ENCODE assay signal across 26 mouse cellular contexts in the genomic region with DNA sequence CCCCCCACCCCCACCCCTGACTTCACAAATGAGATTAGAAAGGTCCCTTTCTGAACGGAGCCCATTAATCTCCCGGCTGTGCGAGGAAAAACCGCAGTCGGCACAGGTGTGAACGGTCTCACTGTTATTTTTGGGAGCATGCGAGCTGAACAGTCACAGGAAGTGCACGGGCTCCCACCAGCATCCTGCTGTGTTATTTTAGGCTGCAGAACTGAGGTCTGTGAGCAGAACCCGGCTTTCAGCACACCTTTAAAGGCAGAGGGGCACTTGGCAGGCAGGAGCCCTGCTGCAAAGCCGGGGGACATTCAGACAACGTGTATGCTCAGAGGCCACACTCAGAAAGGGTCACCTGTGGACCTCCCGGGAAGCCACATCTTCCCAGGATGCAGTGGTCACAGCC.
DNase-seq lines count a peak whose midpoint lies in the region; ATAC-seq lines count a peak whose summit lies in the region.
"Had no signal": no experiment of that assay in that cellular context is flagged by ENCODE, and none has a peak within 500 bp of the region (broad histone marks: within the 10 kb centered on the region; RNA-seq: fewer than 3 reads in every experiment).

No protein-coding gene starts in this region.

- H3K27me3 ChIP-seq in midbrain, embryonic 11.5 days (ENCODE audit: control insufficient read depth, insufficient read depth, low read length) = no peaks in the 10 kb centered on the region
- H3K27me3 ChIP-seq in midbrain, embryonic 15.5 days (replicated peaks) = no peaks in the 10 kb centered on the region
- no peaks in the 10 kb centered on the region for H3K27me3 ChIP-seq in stomach, embryonic 15.5 days (replicated peaks)
- H3K27me3 ChIP-seq: forebrain, embryonic 15.5 days had no signal

- DNase-seq in midbrain, embryonic 11.5 days (ENCODE audit: low spot score, missing footprints) = peak; percentile 60
- DNase-seq in thymus, postnatal 0 days (ENCODE audit: low spot score) = peak; percentile 78
- peak; percentile 69 for DNase-seq in thymus, postnatal 4 days
- no peak for DNase-seq in yolk sac, embryonic 10.5 days (ENCODE audit: low spot score)
- no peak for DNase-seq in kidney, adult 18-20 months
- DNase-seq: adrenal gland, postnatal 36 days; B cell, adult 2 months; cerebellum, adult 2 months; cerebellum, postnatal 14 days; gastrocnemius, postnatal 14 days; heart, postnatal 10 days; kidney, adult 9 months; kidney, postnatal 10 days; layer of hippocampus, postnatal 36 days; left cerebral cortex, postnatal 4 days; lung, embryonic 14.5 days; lung, postnatal 14 days; right cerebral cortex, postnatal 25 days had no signal

- H3K4me2 ChIP-seq in midbrain, embryonic 11.5 days = no peak overlapping the region
- H3K4me2 ChIP-seq in midbrain, embryonic 15.5 days = no peak overlapping the region
- no peak overlapping the region for H3K4me2 ChIP-seq in stomach, embryonic 15.5 days
- H3K4me2 ChIP-seq: forebrain, embryonic 15.5 days; hindbrain, embryonic 14.5 days; limb, embryonic 15.5 days; liver, embryonic 15.5 days; lung, embryonic 14.5 days had no signal

- H3K4me1 ChIP-seq in midbrain, embryonic 11.5 days (ENCODE audit: control insufficient read depth, insufficient read depth, low read length) = no peaks in the 10 kb centered on the region
- no peaks in the 10 kb centered on the region; the same call in 1 of the 2 replicates for H3K4me1 ChIP-seq in midbrain, embryonic 15.5 days
- H3K4me1 ChIP-seq in stomach, embryonic 15.5 days = peaks cover 29% of the 10 kb centered on the region
- H3K4me1 ChIP-seq: forebrain, embryonic 15.5 days; liver, embryonic 15.5 days had no signal

- no peak overlapping the region for H3K4me3 ChIP-seq in midbrain, embryonic 11.5 days (ENCODE audit: low read depth, low read length)
- H3K4me3 ChIP-seq in midbrain, embryonic 15.5 days = no peak overlapping the region
- no peak overlapping the region for H3K4me3 ChIP-seq in stomach, embryonic 15.5 days (replicated peaks)
- H3K4me3 ChIP-seq: forebrain, embryonic 15.5 days; heart, embryonic 10.5 days; limb, embryonic 15.5 days; liver, embryonic 15.5 days had no signal

- H3K36me3 ChIP-seq in midbrain, embryonic 11.5 days (ENCODE audit: control insufficient read depth, insufficient read depth, low read length) = no peaks in the 10 kb centered on the region
- no peaks in the 10 kb centered on the region for H3K36me3 ChIP-seq in midbrain, embryonic 15.5 days (replicated peaks)
- H3K36me3 ChIP-seq in stomach, embryonic 15.5 days = no peaks in the 10 kb centered on the region
- H3K36me3 ChIP-seq: forebrain, embryonic 15.5 days; heart, embryonic 10.5 days; limb, embryonic 15.5 days; liver, embryonic 15.5 days had no signal

- 59% methylated on average over 12 of the region's 12 CpGs for WGBS in midbrain, embryonic 11.5 days
- WGBS in midbrain, embryonic 15.5 days = 46% methylated on average over 12 of the region's 12 CpGs
- WGBS in stomach, embryonic 15.5 days = 17% methylated on average over 12 of the region's 12 CpGs

- ATAC-seq in midbrain, embryonic 11.5 days (ENCODE audit: low FRiP score) = no peak
- no peak for ATAC-seq in midbrain, embryonic 15.5 days (replicated peaks)
- ATAC-seq in stomach, embryonic 15.5 days (ENCODE audit: insufficient read depth, low FRiP score, low read depth) = no peak; the same call in 1 of the 2 replicates
- ATAC-seq: forebrain, embryonic 15.5 days; midbrain, embryonic 16.5 days had no signal

- H3K9ac ChIP-seq in midbrain, embryonic 11.5 days (ENCODE audit: low read length) = no peak overlapping the region
- H3K9ac ChIP-seq in midbrain, embryonic 15.5 days = no peak overlapping the region
- no peak overlapping the region for H3K9ac ChIP-seq in stomach, embryonic 15.5 days
- H3K9ac ChIP-seq: forebrain, embryonic 15.5 days; hindbrain, embryonic 14.5 days; limb, embryonic 15.5 days; liver, embryonic 15.5 days; lung, embryonic 14.5 days had no signal

- no peaks in the 10 kb centered on the region for H3K9me3 ChIP-seq in midbrain, embryonic 11.5 days (ENCODE audit: control insufficient read depth, low read length)
- H3K9me3 ChIP-seq in midbrain, embryonic 15.5 days = no peaks in the 10 kb centered on the region
- no peaks in the 10 kb centered on the region for H3K9me3 ChIP-seq in stomach, embryonic 15.5 days
- H3K9me3 ChIP-seq: forebrain, embryonic 15.5 days; heart, embryonic 10.5 days; limb, embryonic 15.5 days; liver, embryonic 15.5 days had no signal

- H3K27ac ChIP-seq in midbrain, embryonic 11.5 days (ENCODE audit: low read depth, low read length) = no peak overlapping the region
- no peak overlapping the region for H3K27ac ChIP-seq in midbrain, embryonic 15.5 days
- peak overlapping the region; percentile 51 for H3K27ac ChIP-seq in stomach, embryonic 15.5 days
- H3K27ac ChIP-seq: forebrain, embryonic 15.5 days; heart, embryonic 10.5 days; hindbrain, embryonic 14.5 days; limb, embryonic 15.5 days; liver, embryonic 15.5 days had no signal

Comparison
In these comparisons a context has a peak if more than half of its experiments do, and no peak if none do; other contexts are left out.
1. DNase-seq: peak in midbrain, embryonic 11.5 days (single experiment), thymus, postnatal 0 days (single experiment) and thymus, postnatal 4 days (single experiment); none in yolk sac, embryonic 10.5 days (single experiment) and kidney, adult 18-20 months (single experiment).